Mouse (Mus musculus): Measurements from ENCODE around the gene Scnn1b. TPM values are rescaled to one million over a fixed set of nuclear protein-coding genes. Genes with fewer than 3 reads are reported as not detected.
A peak's percentile ranks its signal among the peaks of the same experiment; 100 is the strongest.

Gene Scnn1b
- total RNA-seq, 2 experiments from 2014 or later, result 0.23 TPM; not detected in 1

DNA sequence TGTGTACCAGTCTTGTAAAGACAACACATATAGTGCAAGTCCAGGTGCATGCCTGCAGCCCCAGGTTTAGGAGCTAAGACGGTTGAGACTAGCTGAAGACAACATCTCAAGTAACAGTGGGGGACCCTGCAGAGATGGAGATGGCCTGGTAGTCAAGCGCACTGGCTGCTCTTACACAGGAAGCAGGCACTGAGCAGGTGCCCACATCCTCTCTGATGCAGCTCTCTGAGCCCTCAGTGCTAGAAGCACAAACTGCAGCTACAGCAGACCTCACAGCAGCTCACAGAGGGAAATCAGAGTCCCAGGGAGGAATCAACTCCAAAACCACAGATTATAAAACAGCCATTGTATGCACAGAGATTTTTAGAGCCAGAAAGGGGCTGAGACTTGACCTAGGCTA is 69.5 kb downstream of the Scnn1b start:
- TF ChIP-seq CTCF (IDR thresholded peaks at IDR 0.05), result no peak
- no peak for DNase-seq
- intact Hi-C loops (cut with DNase I), result no loop called here
- peak overlapping the region; percentile 77 for H3K27ac ChIP-seq
- H3K4me3 ChIP-seq, result peak overlapping the region; percentile 31

- Histone ChIP-seq H3K4me3 (no peak overlapping the region; the same call in 1 of the 2 replicates), H3K27ac (peak overlapping the region; percentile 77)
- no peak for TF ChIP-seq CTCF (IDR thresholded peaks at IDR 0.05)
- peak; percentile 41 for DNase-seq
- intact Hi-C loops (cut with DNase I), result no loop called here
These were observed 71.3 kb downstream of the Scnn1b start for GRCm38 (mm10) chr7:121935906-121936794.

- no peak for DNase-seq
- intact Hi-C loops (cut with DNase I), result no loop called here
These were observed 72.2 kb downstream of the Scnn1b start for GRCm38 (mm10) chr7:121936861-121937630.

GRCm38 (mm10) chr7:121938124-121938891 is 73.5 kb downstream of the Scnn1b start:
- intact Hi-C loops (cut with DNase I), result no loop called here
- Histone ChIP-seq H3K4me3 (no peak overlapping the region), H3K27ac (no peak overlapping the region)
- no peak for TF ChIP-seq CTCF (IDR thresholded peaks at IDR 0.05)
- DNase-seq, result no peak

More at GRCm38 (mm10) chr7:121936861-121937630, 72.2 kb downstream of the Scnn1b start:
- Histone ChIP-seq H3K4me3 (no peak overlapping the region), H3K27ac (peak overlapping the region; percentile 44)
- no peak for TF ChIP-seq CTCF (IDR thresholded peaks at IDR 0.05)

DNA sequence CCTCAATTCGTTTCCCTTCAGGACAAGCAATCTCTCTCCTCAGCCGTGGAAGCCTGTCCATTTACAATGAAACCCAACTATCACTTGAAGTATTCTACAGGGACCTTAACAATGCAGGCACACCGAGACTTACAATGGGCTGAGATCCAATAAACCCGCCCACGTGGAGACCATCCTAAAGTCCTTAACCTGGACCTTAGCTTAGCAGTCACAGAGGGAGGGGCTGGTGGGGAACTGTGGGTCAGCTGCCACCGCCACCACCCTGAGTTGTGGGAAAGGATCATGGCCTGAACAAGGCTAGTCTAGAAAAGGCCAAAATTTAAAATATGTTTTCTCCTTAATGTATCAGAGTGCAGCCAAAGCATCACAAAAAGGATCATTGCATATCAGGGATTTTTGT is 74.4 kb downstream of the Scnn1b start:
- DNase-seq, result no peak
- TF ChIP-seq CTCF (IDR thresholded peaks at IDR 0.05), result no peak
- Histone ChIP-seq H3K4me3 (no peak overlapping the region), H3K27ac (no peak overlapping the region)
- intact Hi-C loops (cut with DNase I), result no loop called here

GRCm38 (mm10) chr7:121939729-121940128 is 74.9 kb downstream of the Scnn1b start:
- Histone ChIP-seq H3K27ac (no peak overlapping the region), H3K4me3 (no peak overlapping the region)
- no peak for DNase-seq
- TF ChIP-seq CTCF (IDR thresholded peaks at IDR 0.05), result no peak
- intact Hi-C loops (cut with DNase I), result no loop called here

DNA sequence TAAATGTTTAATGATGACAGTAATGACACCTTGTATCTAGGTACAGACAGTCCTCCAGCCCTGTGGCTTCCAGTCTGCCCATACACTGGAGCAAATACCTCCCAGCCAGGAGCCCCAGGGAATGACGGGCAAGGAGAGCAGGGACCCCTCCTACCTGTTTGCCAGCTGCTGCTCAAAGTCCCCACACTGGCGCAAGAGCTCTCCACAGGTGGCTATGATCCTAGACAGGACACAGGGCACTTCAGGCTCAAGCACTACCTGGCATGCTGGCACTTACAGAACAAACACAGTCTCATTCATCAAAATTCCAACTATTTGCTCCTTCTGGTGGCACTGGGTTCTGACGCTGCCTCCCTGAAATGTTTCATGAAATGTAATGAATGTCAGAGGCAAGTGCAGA is 76.2 kb downstream of the Scnn1b start:
- intact Hi-C loops (cut with DNase I), result no loop called here
- TF ChIP-seq CTCF (IDR thresholded peaks at IDR 0.05), result no peak
- Histone ChIP-seq H3K27ac (no peak overlapping the region), H3K4me3 (no peak overlapping the region)
- DNase-seq, result no peak

DNA sequence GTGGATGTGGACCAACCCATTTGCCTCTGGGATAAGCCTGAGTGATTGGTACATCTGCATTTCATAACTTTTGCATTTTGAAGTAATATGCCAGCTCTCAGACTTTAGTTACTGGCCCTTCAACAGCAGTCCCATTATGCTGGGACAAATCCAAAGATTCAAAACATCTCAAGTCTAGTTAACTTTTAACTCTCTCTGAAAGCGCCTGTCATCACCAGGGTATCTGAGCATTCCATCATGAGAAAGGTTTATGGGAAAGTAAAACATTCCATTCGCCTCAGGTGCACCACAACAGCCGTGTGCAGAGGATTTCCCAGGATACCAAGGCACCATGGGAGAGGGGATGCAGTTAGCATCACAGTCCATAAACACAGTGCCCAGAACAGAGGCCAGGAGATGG is 76.8 kb downstream of the Scnn1b start:
- Histone ChIP-seq H3K27ac (no peak overlapping the region), H3K4me3 (no peak overlapping the region)
- intact Hi-C loops (cut with DNase I), result no loop called here
- DNase-seq, result no peak
- TF ChIP-seq CTCF (IDR thresholded peaks at IDR 0.05), result no peak

DNA sequence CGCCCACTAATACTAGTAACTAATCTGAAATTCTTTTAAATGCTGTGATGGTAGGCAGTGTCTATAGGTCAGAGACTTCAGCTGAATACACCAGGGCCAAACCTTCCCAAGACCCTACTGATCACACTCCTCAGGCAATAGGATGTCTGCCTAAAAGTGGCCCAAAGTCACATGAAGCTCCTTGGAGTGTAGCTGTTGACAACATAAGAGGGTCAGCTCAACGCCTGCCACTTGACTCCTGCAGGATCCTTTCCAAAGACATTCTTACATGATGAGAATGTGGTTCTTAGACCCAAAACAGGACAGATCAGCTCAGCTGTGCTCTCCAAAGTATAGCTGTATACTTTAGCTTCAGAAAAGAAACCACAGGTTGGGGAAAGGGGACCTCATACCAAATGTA is 77.5 kb downstream of the Scnn1b start:
- Histone ChIP-seq H3K27ac (no peak overlapping the region), H3K4me3 (no peak overlapping the region)
- DNase-seq, result no peak
- intact Hi-C loops (cut with DNase I), result no loop called here
- TF ChIP-seq CTCF (IDR thresholded peaks at IDR 0.05), result no peak

- peak; percentile 35 for DNase-seq
- intact Hi-C loops (cut with DNase I), result no loop called here
- H3K4me3 ChIP-seq, result no peak overlapping the region
- H3K27ac ChIP-seq, result no peak overlapping the region
- TF ChIP-seq CTCF (IDR thresholded peaks at IDR 0.05), result no peak
These were observed 81.4 kb downstream of the Scnn1b start for GRCm38 (mm10) chr7:121946196-121946595.

- no peak overlapping the region for H3K27ac ChIP-seq
- H3K4me3 ChIP-seq, result no peak overlapping the region
- TF ChIP-seq CTCF (IDR thresholded peaks at IDR 0.05), result no peak
- intact Hi-C loops (cut with DNase I), result no loop called here
- no peak for DNase-seq
These were observed 82.7 kb downstream of the Scnn1b start for GRCm38 (mm10) chr7:121947513-121947912.

- intact Hi-C loops (cut with DNase I), result no loop called here
- DNase-seq, result no peak
- Histone ChIP-seq H3K27ac (no peak overlapping the region), H3K4me3 (no peak overlapping the region)
- no peak for TF ChIP-seq CTCF (IDR thresholded peaks at IDR 0.05)
These were observed 90.2 kb downstream of the Scnn1b start for GRCm38 (mm10) chr7:121954891-121955669.

All from gastrocnemius, adult 2 months (tissue).